Mouse (Mus musculus) stomach, postnatal 0 days (tissue): ENCODE data around the gene Zbtb20. TPM values are rescaled to one million over a fixed set of nuclear protein-coding genes. Genes with fewer than 3 reads are reported as not detected.

Source experiments
- ATAC-seq: fragments of 200-750 bp; cut with Nextera tagmentation; 2 replicates; pipeline ENCODE4 v1.8.0; 2017; ENCODE audit not compliant: low FRiP score, low TSS enrichment
- DNase-seq: peaks from one replicate; pipeline ENCODE4 v3.0.0-alpha.2; 2016; ENCODE audit warnings: low spot score
- H3K27ac ChIP-seq: fragments of 300-500 bp; sonication (generic); replicated peaks from 2 replicates; pipeline ENCODE4 v1.5.1; 2014; ENCODE audit warnings: mild to moderate bottlenecking, control low read depth
- H3K27me3 ChIP-seq: fragments of 300-500 bp; sonication (generic); 2 replicates; pipeline ENCODE4 v1.6.1; 2014; ENCODE audit warnings: low read length; ENCODE audit not compliant: control insufficient read depth, insufficient read depth
- H3K36me3 ChIP-seq: fragments of 300-500 bp; sonication (generic); 2 replicates; pipeline ENCODE4 v1.6.1; 2014; ENCODE audit warnings: low read length, mixed read lengths; ENCODE audit not compliant: control insufficient read depth, insufficient read depth
- H3K4me1 ChIP-seq: fragments of 300-500 bp; sonication (generic); replicated peaks from 2 replicates; pipeline ENCODE4 v1.6.1; 2014; ENCODE audit warnings: antibody characterized with exemption; ENCODE audit not compliant: control insufficient read depth, insufficient read depth
- H3K4me2 ChIP-seq: fragments of 300-500 bp; sonication (generic); replicated peaks from 2 replicates; pipeline ENCODE4 v1.6.1; 2014; ENCODE audit warnings: low read depth, mild to moderate bottlenecking, control low read depth, moderate library complexity
- H3K4me3 ChIP-seq: fragments of 300-500 bp; sonication (generic); 2 replicates; pipeline ENCODE4 v1.5.1; 2014; ENCODE audit warnings: low read depth, low read length, control low read depth
- H3K9ac ChIP-seq: fragments of 300-500 bp; sonication (generic); 2 replicates; pipeline ENCODE4 v1.6.1; 2014; ENCODE audit warnings: mild to moderate bottlenecking, low read length, control low read depth, mixed read lengths
- H3K9me3 ChIP-seq: fragments of 300-500 bp; sonication (generic); 2 replicates; pipeline ENCODE4 v1.6.1; 2016; ENCODE audit warnings: low read length; ENCODE audit not compliant: control insufficient read depth
- CTCF ChIP-seq: IDR thresholded peaks from 2 replicates; pipeline ENCODE4 v1.5.1; 2016; ENCODE audit warnings: antibody characterized with exemption, low read depth, mild to moderate bottlenecking, moderate library complexity
- EP300 ChIP-seq: optimal IDR thresholded peaks from 2 replicates; pipeline ENCODE3; 2016; ENCODE audit warnings: antibody characterized with exemption
- WGBS: fragments of 180-500 bp; shearing (Covaris S2); extraction: QIAGEN DNeasy Blood & Tissue Kit; methylation state at CpG from one replicate; pipeline ENCODE4 v1.1.7; 2014; 5-methylcytosine and 5-hydroxymethylcytosine counted together
- polyA plus RNA-seq: library from polyadenylated mRNA; unstranded; fragments of >200 nt; fragmentation: Nextera tagmentation; extraction: Ambion mirVana; gene quantifications from 2 replicates; pipeline ENCODE4 v1.2.1, GENCODE M21; 2015

Gene Zbtb20
- polyA plus RNA-seq, 1 experiment from 2014 or later, result 15.7 TPM

- H3K4me1 ChIP-seq, result no peaks in the 10 kb centered on the region
- WGBS, result 90% methylated on average over 2 of the region's 2 CpGs
These were observed 426.5 kb downstream of the Zbtb20 start for GRCm38 (mm10) chr16:43302171-43302570.

GRCm38 (mm10) chr16:43303245-43304197 is 427.8 kb downstream of the Zbtb20 start:
- no peak for TF ChIP-seq EP300
- no peak for TF ChIP-seq CTCF
- no peak for DNase-seq
- Histone ChIP-seq H3K4me3 (no peak overlapping the region), H3K4me2 (no peak overlapping the region), H3K27ac (0 out of 2 replicates have a peak overlapping the region, but pooled peaks have one; percentile 24), H3K4me1 (no peaks in the 10 kb centered on the region), H3K27me3 (no peaks in the 10 kb centered on the region), H3K36me3 (no peaks in the 10 kb centered on the region), H3K9me3 (no peaks in the 10 kb centered on the region), H3K9ac (no peak overlapping the region)
- 48% methylated on average over 9 of the region's 9 CpGs for WGBS
- ATAC-seq, result peak; percentile 45; the same call in 1 of the 2 replicates

More at GRCm38 (mm10) chr16:43302171-43302570, 426.5 kb downstream of the Zbtb20 start:
- no peak overlapping the region for H3K4me3 ChIP-seq
- no peak overlapping the region for H3K4me2 ChIP-seq
- no peak for ATAC-seq
- DNase-seq, result no peak
- H3K27ac ChIP-seq, result no peak overlapping the region
- H3K36me3 ChIP-seq, result no peaks in the 10 kb centered on the region
- H3K9me3 ChIP-seq, result no peaks in the 10 kb centered on the region
- TF ChIP-seq CTCF (no peak), EP300 (no peak)
- no peak overlapping the region for H3K9ac ChIP-seq
- H3K27me3 ChIP-seq, result no peaks in the 10 kb centered on the region

GRCm38 (mm10) chr16:43309968-43310431 is 434.3 kb downstream of the Zbtb20 start:
- WGBS, result 51% methylated on average over 4 of the region's 4 CpGs
- no peak for TF ChIP-seq EP300
- no peak for TF ChIP-seq CTCF
- Histone ChIP-seq H3K4me2 (no peak overlapping the region), H3K27me3 (no peaks in the 10 kb centered on the region), H3K9ac (no peak overlapping the region), H3K9me3 (no peaks in the 10 kb centered on the region), H3K4me1 (no peaks in the 10 kb centered on the region), H3K27ac (no peak overlapping the region), H3K4me3 (no peak overlapping the region), H3K36me3 (no peaks in the 10 kb centered on the region)
- no peak for DNase-seq
- ATAC-seq, result no peak

- no peak for DNase-seq
- Histone ChIP-seq H3K9ac (no peak overlapping the region), H3K4me1 (no peaks in the 10 kb centered on the region), H3K9me3 (no peaks in the 10 kb centered on the region), H3K4me3 (no peak overlapping the region), H3K27me3 (no peaks in the 10 kb centered on the region), H3K4me2 (no peak overlapping the region), H3K36me3 (no peaks in the 10 kb centered on the region), H3K27ac (no peak overlapping the region)
- TF ChIP-seq CTCF (no peak), EP300 (no peak)
- no peak for ATAC-seq
- WGBS, result 60% methylated on average over 3 of the region's 3 CpGs
These were observed 448.3 kb downstream of the Zbtb20 start for GRCm38 (mm10) chr16:43324009-43324408.

GRCm38 (mm10) chr16:43328221-43328620 is 452.5 kb downstream of the Zbtb20 start:
- no peaks in the 10 kb centered on the region for H3K9me3 ChIP-seq
- no peaks in the 10 kb centered on the region for H3K36me3 ChIP-seq
- TF ChIP-seq CTCF (no peak), EP300 (no peak)
- H3K27ac ChIP-seq, result no peak overlapping the region
- no peaks in the 10 kb centered on the region for H3K27me3 ChIP-seq
- no peak overlapping the region for H3K4me2 ChIP-seq
- H3K4me3 ChIP-seq, result no peak overlapping the region
- ATAC-seq, result no peak
- H3K4me1 ChIP-seq, result no peaks in the 10 kb centered on the region
- H3K9ac ChIP-seq, result no peak overlapping the region
- 88% methylated on average over 1 of the region's 1 CpGs for WGBS
- DNase-seq, result no peak

- no peak for TF ChIP-seq CTCF
- TF ChIP-seq EP300, result no peak
- Histone ChIP-seq H3K9me3 (no peaks in the 10 kb centered on the region), H3K27me3 (no peaks in the 10 kb centered on the region), H3K27ac (no peak overlapping the region), H3K4me2 (no peak overlapping the region), H3K4me3 (no peak overlapping the region), H3K9ac (no peak overlapping the region), H3K4me1 (0 out of 2 replicates have a peak, but pooled peaks cover 2% of the 10 kb centered on the region), H3K36me3 (no peaks in the 10 kb centered on the region)
- DNase-seq (no peak), ATAC-seq (no peak)
- 84% methylated on average over 3 of the region's 3 CpGs for WGBS
These were observed 454.5 kb downstream of the Zbtb20 start for GRCm38 (mm10) chr16:43330206-43330605.
